Mouse (Mus musculus) CD4-positive naive resting alpha-beta T cell, adult 76 days (primary cell): ENCODE measurements around the gene Rars2. TPM values are rescaled to one million over a fixed set of nuclear protein-coding genes. Genes with fewer than 3 reads are reported as not detected.

ENCODE experiments used
- total RNA-seq: library from RNA; stranded (reverse); gene quantifications from one replicate; pipeline ENCODE4 v1.2.4, GENCODE M21; 2023

Gene Rars2
- 15.2 TPM for total RNA-seq

DNA sequence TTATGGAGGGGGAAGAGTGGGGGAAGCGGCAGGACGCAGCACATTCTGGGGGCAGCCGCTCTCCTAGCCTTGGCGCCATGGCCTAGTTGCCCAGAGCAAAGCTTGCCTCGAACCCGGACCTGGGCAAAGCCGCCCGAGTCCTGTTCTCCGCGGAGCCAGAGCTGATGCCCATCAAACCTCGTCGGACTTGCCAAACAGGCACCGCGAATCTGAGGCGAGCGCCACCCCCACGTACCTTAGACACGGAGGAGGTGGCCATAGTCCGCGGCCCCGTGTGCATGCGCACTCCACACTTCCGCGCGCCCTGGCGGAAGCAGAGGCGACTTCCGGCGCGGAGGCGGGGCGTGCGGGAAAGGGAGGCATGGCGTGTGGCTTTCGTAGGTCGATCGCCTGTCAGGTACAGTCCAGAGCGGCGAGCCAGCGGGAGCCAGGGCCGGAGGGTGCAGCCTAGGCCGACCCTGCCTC is at the start of gene Rars2, which contains the start of gene Orc3:
TSS of gene Rars2 (plus strand) at position 328 of the 465 bp plus-strand sequence.
TSS of gene Orc3 (minus strand) at position 315 of the 465 bp plus-strand sequence.

DNA sequence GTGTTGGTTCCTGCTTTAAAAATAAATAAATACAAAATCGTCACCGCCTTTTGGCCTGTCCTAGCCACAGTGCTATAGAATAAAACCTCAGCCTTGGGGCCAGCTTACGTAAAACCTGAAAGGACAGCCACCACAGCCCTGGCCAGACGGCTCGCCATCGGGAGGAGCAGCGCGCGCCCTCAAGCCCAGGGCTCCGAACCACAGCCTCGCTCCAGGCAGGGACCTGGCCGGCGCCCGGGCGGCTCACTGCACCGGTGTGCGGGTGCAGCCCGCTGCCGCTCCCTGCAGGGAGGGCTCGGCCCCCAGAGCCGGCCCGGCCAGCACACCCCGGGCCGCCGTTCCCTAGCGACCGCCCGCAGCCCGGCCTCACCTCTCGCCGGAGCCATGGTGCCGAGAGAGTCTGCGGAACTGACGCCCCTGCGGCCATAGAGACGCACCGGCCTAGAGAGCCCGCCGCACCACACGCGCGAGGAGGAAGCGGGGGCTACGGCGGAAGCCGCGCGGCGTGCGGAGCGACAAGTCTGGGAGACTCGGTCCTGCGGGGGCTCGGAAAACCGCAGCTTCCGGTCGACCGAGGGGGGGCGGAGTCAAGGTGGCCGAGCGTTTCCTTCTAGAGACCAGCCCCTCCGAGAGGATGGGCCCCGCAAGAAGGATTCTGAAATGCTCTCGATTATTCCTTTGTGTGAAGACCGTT is 72.3 kb downstream of the Rars2 start, which contains the start of gene Slc35a1:
TSS of gene Slc35a1 (minus strand) at position 565 of the 694 bp plus-strand sequence.

Other genes starting within 250 kb of the Rars2 start
- gene Akirin2, start 64.0 kb upstream of the Rars2 start, total RNA-seq: 69.6 TPM
- gene Orc3, start within 50 bp of the Rars2 start, total RNA-seq: 98.1 TPM
- 13.5 TPM for gene Slc35a1, start 72.5 kb downstream of the Rars2 start, total RNA-seq
- not detected for gene Cfap206, start 115.2 kb downstream of the Rars2 start, total RNA-seq
- gene Gm136, start 141.3 kb downstream of the Rars2 start, total RNA-seq: not detected
- 14.4 TPM for gene Smim8, start 163.5 kb downstream of the Rars2 start, total RNA-seq